Mouse (Mus musculus) lung, postnatal 0 days (tissue): ENCODE results near the gene Cmbl. TPM values are rescaled to one million over a fixed set of nuclear protein-coding genes. Genes with fewer than 3 reads are reported as not detected.

Experiments
- ATAC-seq: fragments of 200-750 bp; cut with Nextera tagmentation; 2 replicates; pipeline ENCODE4 v1.8.0; 2017; ENCODE audit warnings: moderate library complexity
- DNase-seq: peaks from one replicate; pipeline ENCODE4 v3.0.0-alpha.2; 2016; ENCODE audit warnings: low spot score
- H3K27ac ChIP-seq: fragments of 300-500 bp; sonication (generic); 2 replicates; pipeline ENCODE4 v1.5.1; 2014; ENCODE audit warnings: antibody characterized with exemption, mild to moderate bottlenecking, low read length, mixed read lengths
- H3K27me3 ChIP-seq: fragments of 300-500 bp; sonication (generic); replicated peaks from 2 replicates; pipeline ENCODE4 v1.6.1; 2014; ENCODE audit warnings: low read length, mixed read lengths; ENCODE audit not compliant: insufficient read depth
- H3K36me3 ChIP-seq: fragments of 300-500 bp; sonication (generic); 2 replicates; pipeline ENCODE4 v1.6.1; 2014; ENCODE audit warnings: low read length, mixed read lengths; ENCODE audit not compliant: insufficient read depth
- H3K4me1 ChIP-seq: fragments of 300-500 bp; sonication (generic); 2 replicates; pipeline ENCODE4 v1.6.1; 2014; ENCODE audit warnings: antibody characterized with exemption, low read depth, low read length, mixed read lengths; ENCODE audit not compliant: insufficient read depth
- H3K4me2 ChIP-seq: fragments of 300-500 bp; sonication (generic); replicated peaks from 2 replicates; pipeline ENCODE4 v1.6.1; 2014; ENCODE audit warnings: low read depth, mild to moderate bottlenecking, low read length, moderate library complexity, mixed read lengths
- H3K4me3 ChIP-seq: fragments of 300-500 bp; sonication (generic); 2 replicates; pipeline ENCODE4 v1.5.1; 2014; ENCODE audit warnings: low read depth, low read length
- H3K9ac ChIP-seq: fragments of 300-500 bp; sonication (generic); replicated peaks from 2 replicates; pipeline ENCODE4 v1.6.1; 2014; ENCODE audit warnings: low read depth, mild to moderate bottlenecking
- H3K9me3 ChIP-seq: fragments of 300-500 bp; sonication (generic); 2 replicates; pipeline ENCODE4 v1.6.1; 2016; ENCODE audit warnings: low read length, mixed read lengths
- CTCF ChIP-seq: IDR thresholded peaks from 2 replicates; pipeline ENCODE4 v1.5.1; 2016; ENCODE audit warnings: antibody characterized with exemption, mild to moderate bottlenecking
- EP300 ChIP-seq: IDR thresholded peaks from 2 replicates; pipeline ENCODE4 v1.6.1; 2016; ENCODE audit warnings: antibody characterized with exemption, mild to moderate bottlenecking, control low read depth
- WGBS: fragments of 180-500 bp; shearing (Covaris S2); extraction: QIAGEN DNeasy Blood & Tissue Kit; methylation state at CpG from one replicate; pipeline ENCODE4 v1.1.7; 2014; 5-methylcytosine and 5-hydroxymethylcytosine counted together
- polyA plus RNA-seq: library from polyadenylated mRNA; unstranded; fragments of >200 nt; fragmentation: Nextera tagmentation; extraction: Ambion mirVana; gene quantifications from 2 replicates; pipeline ENCODE4 v1.2.1, GENCODE M21; 2015

Gene Cmbl
- polyA plus RNA-seq, 1 experiment from 2014 or later = 12.2 TPM

GRCm38 (mm10) chr15:31547421-31547820 lies 17.8 kb upstream of the Cmbl start:
- WGBS = 61% methylated on average over 5 of the region's 5 CpGs
- DNase-seq = no peak
- TF ChIP-seq EP300 (no peak), CTCF (no peak)

GRCm38 (mm10) chr15:31550381-31550780 lies 14.8 kb upstream of the Cmbl start:
- TF ChIP-seq CTCF (no peak), EP300 (no peak)
- no peaks in the 10 kb centered on the region for H3K4me1 ChIP-seq
- no peaks in the 10 kb centered on the region for H3K9me3 ChIP-seq
- H3K27me3 ChIP-seq = no peaks in the 10 kb centered on the region
- WGBS = 68% methylated on average over 4 of the region's 4 CpGs
- DNase-seq = no peak
- no peak overlapping the region for H3K9ac ChIP-seq
- no peak for ATAC-seq
- no peak overlapping the region for H3K4me2 ChIP-seq
- no peak overlapping the region for H3K4me3 ChIP-seq
- no peaks in the 10 kb centered on the region for H3K36me3 ChIP-seq
- no peak overlapping the region for H3K27ac ChIP-seq

More at GRCm38 (mm10) chr15:31547421-31547820, 17.8 kb upstream of the Cmbl start:
- no peaks in the 10 kb centered on the region for H3K4me1 ChIP-seq
- no peak overlapping the region for H3K4me2 ChIP-seq
- H3K27me3 ChIP-seq = no peaks in the 10 kb centered on the region
- H3K27ac ChIP-seq = no peak overlapping the region
- H3K9ac ChIP-seq = no peak overlapping the region
- ATAC-seq = no peak
- H3K9me3 ChIP-seq = no peaks in the 10 kb centered on the region
- no peak overlapping the region for H3K4me3 ChIP-seq
- no peaks in the 10 kb centered on the region for H3K36me3 ChIP-seq

GRCm38 (mm10) chr15:31554855-31555254 lies 10.3 kb upstream of the Cmbl start:
- WGBS = 91% methylated on average over 2 of the region's 2 CpGs

GRCm38 (mm10) chr15:31561390-31561789 lies 3.8 kb upstream of the Cmbl start:
- ATAC-seq (no peak), DNase-seq (no peak)
- no peaks in the 10 kb centered on the region for H3K9me3 ChIP-seq
- H3K36me3 ChIP-seq = no peaks in the 10 kb centered on the region
- H3K27me3 ChIP-seq = no peaks in the 10 kb centered on the region
- H3K4me1 ChIP-seq = no peaks in the 10 kb centered on the region
- H3K4me2 ChIP-seq = no peak overlapping the region
- H3K27ac ChIP-seq = no peak overlapping the region
- 81% methylated on average over 6 of the region's 6 CpGs for WGBS
- H3K9ac ChIP-seq = no peak overlapping the region
- TF ChIP-seq EP300 (no peak), CTCF (no peak)
- H3K4me3 ChIP-seq = no peak overlapping the region

More at GRCm38 (mm10) chr15:31554855-31555254, 10.3 kb upstream of the Cmbl start:
- Histone ChIP-seq H3K36me3 (no peaks in the 10 kb centered on the region), H3K4me3 (no peak overlapping the region), H3K27me3 (no peaks in the 10 kb centered on the region), H3K4me1 (no peaks in the 10 kb centered on the region), H3K9ac (no peak overlapping the region), H3K9me3 (no peaks in the 10 kb centered on the region), H3K27ac (no peak overlapping the region), H3K4me2 (no peak overlapping the region)
- ATAC-seq (no peak), DNase-seq (no peak)
- TF ChIP-seq CTCF (no peak), EP300 (no peak)

GRCm38 (mm10) chr15:31561976-31562375 lies 3.2 kb upstream of the Cmbl start:
- WGBS = 96% methylated on average over 4 of the region's 4 CpGs
- H3K4me1 ChIP-seq = no peaks in the 10 kb centered on the region
- no peak overlapping the region for H3K27ac ChIP-seq
- TF ChIP-seq CTCF = no peak
- no peak for TF ChIP-seq EP300
- no peak overlapping the region for H3K9ac ChIP-seq
- no peak overlapping the region for H3K4me3 ChIP-seq
- no peaks in the 10 kb centered on the region for H3K36me3 ChIP-seq
- H3K27me3 ChIP-seq = no peaks in the 10 kb centered on the region
- no peak overlapping the region for H3K4me2 ChIP-seq
- peak; percentile 3 for DNase-seq
- no peak for ATAC-seq
- no peaks in the 10 kb centered on the region for H3K9me3 ChIP-seq

- no peak for TF ChIP-seq EP300
- TF ChIP-seq CTCF = no peak
- H3K9ac ChIP-seq = no peak overlapping the region
- ATAC-seq (no peak), DNase-seq (no peak)
- no peaks in the 10 kb centered on the region for H3K9me3 ChIP-seq
- no peaks in the 10 kb centered on the region for H3K4me1 ChIP-seq
- WGBS = 55% methylated on average over 8 of the region's 8 CpGs
- H3K36me3 ChIP-seq = no peaks in the 10 kb centered on the region
- H3K27ac ChIP-seq = no peak overlapping the region
- no peak overlapping the region for H3K4me2 ChIP-seq
- no peak overlapping the region for H3K4me3 ChIP-seq
- no peaks in the 10 kb centered on the region for H3K27me3 ChIP-seq
These were observed 2.3 kb upstream of the Cmbl start for GRCm38 (mm10) chr15:31562847-31563246.
